Mouse (Mus musculus) midbrain, embryonic 16.5 days (tissue): ENCODE measurements at regions not wholly inside any gene's neighbourhood (a gene's known extent, or its start where the extent isn't known, plus 50 kb on each side); places are given as distances from the start of the nearest gene placed in this dataset.

Source experiments
- ATAC-seq: fragments of 200-750 bp; cut with Nextera tagmentation; 2 replicates; pipeline ENCODE4 v1.8.0; 2017; ENCODE audit warnings: moderate TSS enrichment
- H3K27ac ChIP-seq: fragments of 300-500 bp; sonication (generic); 2 replicates; pipeline ENCODE4 v1.5.1; 2014; ENCODE audit warnings: mild to moderate bottlenecking, low read length, mixed read lengths
- H3K27me3 ChIP-seq: fragments of 300-500 bp; sonication (generic); 2 replicates; pipeline ENCODE4 v1.6.1; 2014; ENCODE audit warnings: low read depth, low read length, mixed read lengths; ENCODE audit not compliant: control insufficient read depth, insufficient read depth
- H3K36me3 ChIP-seq: fragments of 300-500 bp; sonication (generic); 2 replicates; pipeline ENCODE4 v1.6.1; 2014; ENCODE audit warnings: mild to moderate bottlenecking, low read length, moderate library complexity, mixed read lengths; ENCODE audit not compliant: control insufficient read depth, insufficient read depth
- H3K4me1 ChIP-seq: fragments of 300-500 bp; sonication (generic); 2 replicates; pipeline ENCODE4 v1.6.1; 2014; ENCODE audit warnings: mild to moderate bottlenecking, low read length, mixed read lengths; ENCODE audit not compliant: control insufficient read depth, insufficient read depth
- H3K4me2 ChIP-seq: fragments of 300-500 bp; sonication (generic); 2 replicates; pipeline ENCODE4 v1.6.1; 2014; ENCODE audit warnings: mild to moderate bottlenecking, low read length, mixed read lengths
- H3K4me3 ChIP-seq: fragments of 300-500 bp; sonication (generic); 2 replicates; pipeline ENCODE4 v1.5.1; 2014; ENCODE audit warnings: low read depth, mild to moderate bottlenecking, low read length, moderate library complexity, mixed read lengths
- H3K9ac ChIP-seq: fragments of 300-500 bp; sonication (generic); 2 replicates; pipeline ENCODE4 v1.6.1; 2014; ENCODE audit warnings: low read depth, low read length, mixed read lengths
- H3K9me3 ChIP-seq: fragments of 300-500 bp; sonication (generic); replicated peaks from 2 replicates; pipeline ENCODE4 v1.6.1; 2014; ENCODE audit warnings: mild to moderate bottlenecking, low read length, mixed read lengths; ENCODE audit not compliant: control insufficient read depth, poor library complexity, severe bottlenecking
- WGBS: fragments of 180-500 bp; shearing (Covaris S2); extraction: QIAGEN DNeasy Blood & Tissue Kit; methylation state at CpG from one replicate; pipeline ENCODE4 v1.1.7; 2014; 5-methylcytosine and 5-hydroxymethylcytosine counted together

- no peak overlapping the region for H3K9ac ChIP-seq
- H3K27ac ChIP-seq = no peak overlapping the region
- ATAC-seq = no peak
- no peaks in the 10 kb centered on the region for H3K27me3 ChIP-seq
- no peaks in the 10 kb centered on the region for H3K9me3 ChIP-seq
- H3K4me3 ChIP-seq = no peak overlapping the region
- no peaks in the 10 kb centered on the region for H3K4me1 ChIP-seq
- no peak overlapping the region for H3K4me2 ChIP-seq
- WGBS = 62% methylated on average over 3 of the region's 3 CpGs
- H3K36me3 ChIP-seq = no peaks in the 10 kb centered on the region
Observed at GRCm38 (mm10) chr10:38458975-38459374, 362.6 kb downstream of the Rfpl4b start.

- H3K4me2 ChIP-seq = no peak overlapping the region
- no peaks in the 10 kb centered on the region for H3K27me3 ChIP-seq
- no peaks in the 10 kb centered on the region for H3K9me3 ChIP-seq
- no peaks in the 10 kb centered on the region for H3K4me1 ChIP-seq
- no peak overlapping the region for H3K27ac ChIP-seq
- no peak overlapping the region for H3K4me3 ChIP-seq
- no peak overlapping the region for H3K9ac ChIP-seq
- WGBS = 72% methylated on average over 3 of the region's 3 CpGs
- no peaks in the 10 kb centered on the region for H3K36me3 ChIP-seq
- ATAC-seq = no peak
Observed at GRCm38 (mm10) chr10:38458424-38458823, 363.2 kb downstream of the Rfpl4b start.

- no peak for ATAC-seq
- no peaks in the 10 kb centered on the region for H3K27me3 ChIP-seq
Observed at GRCm38 (mm10) chr10:38456786-38457185, 364.8 kb downstream of the Rfpl4b start.

GRCm38 (mm10) chr10:38449263-38449662 lies 372.3 kb downstream of the Rfpl4b start:
- no peak for ATAC-seq
- no peaks in the 10 kb centered on the region for H3K36me3 ChIP-seq
- WGBS = 92% methylated on average over 4 of the region's 4 CpGs
- no peak overlapping the region for H3K4me2 ChIP-seq
- H3K27me3 ChIP-seq = no peaks in the 10 kb centered on the region
- H3K9me3 ChIP-seq = no peaks in the 10 kb centered on the region
- H3K27ac ChIP-seq = no peak overlapping the region
- H3K4me3 ChIP-seq = no peak overlapping the region
- no peaks in the 10 kb centered on the region for H3K4me1 ChIP-seq
- no peak overlapping the region for H3K9ac ChIP-seq

More at GRCm38 (mm10) chr10:38456786-38457185, 364.8 kb downstream of the Rfpl4b start:
- Histone ChIP-seq H3K9ac (no peak overlapping the region), H3K4me1 (no peaks in the 10 kb centered on the region), H3K4me3 (no peak overlapping the region), H3K9me3 (no peaks in the 10 kb centered on the region), H3K36me3 (no peaks in the 10 kb centered on the region), H3K4me2 (no peak overlapping the region), H3K27ac (no peak overlapping the region)

GRCm38 (mm10) chr10:38447706-38448105 lies 373.9 kb downstream of the Rfpl4b start:
- no peak for ATAC-seq
- Histone ChIP-seq H3K4me1 (no peaks in the 10 kb centered on the region), H3K27ac (no peak overlapping the region), H3K9ac (no peak overlapping the region), H3K36me3 (no peaks in the 10 kb centered on the region), H3K4me2 (no peak overlapping the region), H3K27me3 (no peaks in the 10 kb centered on the region), H3K9me3 (no peaks in the 10 kb centered on the region), H3K4me3 (no peak overlapping the region)
- 81% methylated on average over 1 of the region's 1 CpGs for WGBS

GRCm38 (mm10) chr10:38447256-38447655 lies 374.3 kb downstream of the Rfpl4b start:
- H3K4me2 ChIP-seq = no peak overlapping the region
- ATAC-seq = no peak
- no peak overlapping the region for H3K4me3 ChIP-seq
- no peaks in the 10 kb centered on the region for H3K9me3 ChIP-seq
- H3K36me3 ChIP-seq = no peaks in the 10 kb centered on the region
- no peaks in the 10 kb centered on the region for H3K27me3 ChIP-seq
- no peaks in the 10 kb centered on the region for H3K4me1 ChIP-seq
- no peak overlapping the region for H3K27ac ChIP-seq
- no peak overlapping the region for H3K9ac ChIP-seq

GRCm38 (mm10) chr10:38439286-38439685 lies 382.3 kb downstream of the Rfpl4b start:
- Histone ChIP-seq H3K27me3 (no peaks in the 10 kb centered on the region), H3K9ac (no peak overlapping the region), H3K4me2 (no peak overlapping the region), H3K27ac (no peak overlapping the region), H3K36me3 (no peaks in the 10 kb centered on the region), H3K4me3 (no peak overlapping the region), H3K4me1 (no peaks in the 10 kb centered on the region), H3K9me3 (peaks cover 3% of the 10 kb centered on the region; the same call in 1 of the 2 replicates)
- WGBS = 93% methylated on average over 2 of the region's 2 CpGs
- ATAC-seq = no peak

GRCm38 (mm10) chr10:38436907-38437306 lies 384.7 kb downstream of the Rfpl4b start:
- Histone ChIP-seq H3K4me3 (no peak overlapping the region), H3K4me1 (no peaks in the 10 kb centered on the region), H3K27me3 (no peaks in the 10 kb centered on the region), H3K36me3 (no peaks in the 10 kb centered on the region), H3K9me3 (peaks cover 3% of the 10 kb centered on the region), H3K9ac (no peak overlapping the region), H3K27ac (no peak overlapping the region), H3K4me2 (no peak overlapping the region)
- WGBS = 95% methylated on average over 3 of the region's 3 CpGs
- ATAC-seq = no peak

- H3K9ac ChIP-seq = no peak overlapping the region
- no peak overlapping the region for H3K27ac ChIP-seq
- no peak overlapping the region for H3K4me3 ChIP-seq
- no peaks in the 10 kb centered on the region for H3K9me3 ChIP-seq
- no peaks in the 10 kb centered on the region for H3K27me3 ChIP-seq
- ATAC-seq = no peak
- H3K36me3 ChIP-seq = no peaks in the 10 kb centered on the region
- H3K4me1 ChIP-seq = no peaks in the 10 kb centered on the region
- WGBS = 78% methylated on average over 3 of the region's 3 CpGs
- no peak overlapping the region for H3K4me2 ChIP-seq
Observed at GRCm38 (mm10) chr10:38421541-38421940, 400.0 kb downstream of the Rfpl4b start.

GRCm38 (mm10) chr10:38419771-38420170 lies 401.8 kb downstream of the Rfpl4b start:
- H3K4me1 ChIP-seq = no peaks in the 10 kb centered on the region
- no peaks in the 10 kb centered on the region for H3K9me3 ChIP-seq
- no peaks in the 10 kb centered on the region for H3K27me3 ChIP-seq
- no peak overlapping the region for H3K27ac ChIP-seq
- no peak for ATAC-seq
- H3K4me3 ChIP-seq = no peak overlapping the region
- no peaks in the 10 kb centered on the region for H3K36me3 ChIP-seq
- no peak overlapping the region for H3K4me2 ChIP-seq
- no peak overlapping the region for H3K9ac ChIP-seq
